Mouse (Mus musculus): ENCODE results near the gene Lipo4. TPM values are rescaled to one million over a fixed set of nuclear protein-coding genes. Genes with fewer than 3 reads are reported as not detected.
"Not testable (repeated sequence)": the region's sequence is repeated elsewhere in the genome, so short reads cannot be mapped to it uniquely, and the experiment has no call there.

Gene Lipo4
- total RNA-seq (2014; fragmentation: Nextera tagmentation) (not detected in 2 replicates), total RNA-seq (2017) (not detected in 2 replicates)

GRCm38 (mm10) chr19:33517680-33518079 is at the start of gene Lipo4:
Lipo4 (minus strand) TSS chr19:33517780.
- ATAC-seq (replicated peaks; ENCODE audit: poor library complexity, severe bottlenecking): no peak

DNA sequence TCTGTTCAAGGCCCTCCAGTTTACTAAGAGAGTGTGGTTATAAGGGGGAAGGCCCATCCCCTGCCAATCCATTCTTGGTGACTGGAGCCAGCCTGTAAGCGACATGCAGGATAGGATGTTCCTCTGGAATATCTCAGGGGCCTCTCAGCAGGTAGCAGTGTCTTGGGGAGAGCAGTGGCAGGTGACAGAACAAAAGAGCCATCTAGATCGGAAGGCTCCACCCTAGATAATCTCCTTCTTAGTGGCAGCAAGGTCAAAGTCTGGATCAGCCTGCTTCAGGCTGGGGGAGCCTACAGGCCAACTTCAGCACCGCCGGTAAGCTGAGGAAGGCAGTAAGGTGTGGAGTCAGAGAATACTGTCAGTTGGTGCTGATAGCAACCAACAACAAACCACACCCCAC is 61.2 kb downstream of the Lipo4 start:
- not testable (repeated sequence) for ATAC-seq (replicated peaks; ENCODE audit: poor library complexity, severe bottlenecking)

GRCm38 (mm10) chr19:33453725-33454124 is 63.9 kb downstream of the Lipo4 start:
- ATAC-seq (replicated peaks; ENCODE audit: poor library complexity, severe bottlenecking): no peak

Other genes starting within 250 kb of the Lipo4 start
- 2.0 and 3.4 TPM in 2 replicates for gene Rnls, start 125.5 kb downstream of the Lipo4 start, total RNA-seq (2014; fragmentation: Nextera tagmentation)
- gene Rnls, start 125.5 kb downstream of the Lipo4 start, total RNA-seq (2017): 1.0 TPM in 1 of 2 replicates, not detected in the other
- gene Gm8978, start 107.5 kb upstream of the Lipo4 start, total RNA-seq (2014; fragmentation: Nextera tagmentation): not detected in 2 replicates
- gene Gm8978, start 107.5 kb upstream of the Lipo4 start, total RNA-seq (2017): not detected in 2 replicates
- gene Lipo2, start 233.6 kb upstream of the Lipo4 start, total RNA-seq (2014; fragmentation: Nextera tagmentation): not detected in 2 replicates
- not detected in 2 replicates for gene Lipo2, start 233.6 kb upstream of the Lipo4 start, total RNA-seq (2017)
- gene Lipo3, start 244.2 kb upstream of the Lipo4 start, total RNA-seq (2014; fragmentation: Nextera tagmentation): 10.9 and 14.2 TPM in 2 replicates
- gene Lipo3, start 244.2 kb upstream of the Lipo4 start, total RNA-seq (2017): 10.0 and 11.8 TPM in 2 replicates